24 mouse cellular contexts compared by ENCODE assay signal in genomic region chr9:26911251-26911650, GRCm38 (mm10). TPM values are rescaled to one million over a fixed set of nuclear protein-coding genes. Genes with fewer than 3 reads are reported as not detected.
"Had no signal": no experiment of that assay in that cellular context is flagged by ENCODE, and none has a peak within 500 bp of the region (broad histone marks: within the 10 kb centered on the region; RNA-seq: fewer than 3 reads in every experiment).

No protein-coding gene starts in this region.

- H3K27me3 ChIP-seq: neural tube, embryonic 12.5 days; neural tube, embryonic 13.5 days; stomach, embryonic 15.5 days had no signal

- H3K27ac ChIP-seq: neural tube, embryonic 12.5 days; neural tube, embryonic 13.5 days; stomach, embryonic 15.5 days had no signal

- H3K4me2 ChIP-seq: neural tube, embryonic 12.5 days; neural tube, embryonic 13.5 days; stomach, embryonic 15.5 days had no signal

- H3K36me3 ChIP-seq: neural tube, embryonic 12.5 days; neural tube, embryonic 13.5 days; stomach, embryonic 15.5 days had no signal

- H3K4me3 ChIP-seq: neural tube, embryonic 12.5 days; neural tube, embryonic 13.5 days; stomach, embryonic 15.5 days had no signal

- DNase-seq: retina, postnatal 1 day; right cerebral cortex, adult 18-20 months; right cerebral cortex, postnatal 14 days; right cerebral cortex, postnatal 25 days; right cerebral cortex, postnatal 4 days; spleen, adult 18-20 months; thymus, adult 18-20 months; thymus, adult 2 months; thymus, postnatal 14 days; thymus, postnatal 25 days; thymus, postnatal 36 days; thymus, postnatal 4 days had no signal

- H3K9ac ChIP-seq: neural tube, embryonic 12.5 days; neural tube, embryonic 13.5 days; stomach, embryonic 15.5 days had no signal

- H3K4me1 ChIP-seq: neural tube, embryonic 12.5 days; neural tube, embryonic 13.5 days; stomach, embryonic 15.5 days had no signal

- H3K9me3 ChIP-seq: neural tube, embryonic 12.5 days; neural tube, embryonic 13.5 days; stomach, embryonic 15.5 days had no signal

RNA-seq across cellular contexts. Expression of gene Gm1110, which starts 11.7 kb away (rescaled TPM):
- total RNA-seq: neutrophil, adult 5-6 weeks had no signal
- polyA plus RNA-seq: neural tube, embryonic 11.5 days; neural tube, embryonic 12.5 days; neural tube, embryonic 13.5 days; neural tube, embryonic 14.5 days; small intestine, adult 2 months; spleen, adult 2 months; stomach, embryonic 14.5 days; stomach, embryonic 15.5 days; stomach, embryonic 16.5 days; testis, adult 2 months; thymus, adult 2 months; thymus, postnatal 0 days had no signal

RNA-seq across cellular contexts. Expression of gene Glb1l3, which starts 50.6 kb away (rescaled TPM):
- total RNA-seq: neutrophil, adult 5-6 weeks had no signal
- polyA plus RNA-seq: neural tube, embryonic 11.5 days; neural tube, embryonic 12.5 days; neural tube, embryonic 13.5 days; neural tube, embryonic 14.5 days; small intestine, adult 2 months; spleen, adult 2 months; stomach, embryonic 14.5 days; stomach, embryonic 15.5 days; stomach, embryonic 16.5 days; thymus, adult 2 months; thymus, postnatal 0 days had no signal
